Mouse (Mus musculus) gastrocnemius, adult 8-10 months (tissue): ENCODE results near the gene Fam181b. TPM values are rescaled to one million over a fixed set of nuclear protein-coding genes. Genes with fewer than 3 reads are reported as not detected.

Experiments used
- total RNA-seq, 4 experiments: library from RNA; stranded (reverse); gene quantifications; 2 replicates each; pipeline ENCODE4 v1.2.4; 2022

The Fam181b gene
- total RNA-seq, 4 experiments from 2014 or later, result 0.92 to 1.1 (median 0.99) TPM

Other genes starting within 250 kb of the Fam181b start
- gene Ddias, start 205.6 kb upstream of the Fam181b start, total RNA-seq, result under 1 TPM in 1 of 4 experiments, not detected in 3; 0.13 TPM
- gene Prcp, start 205.4 kb upstream of the Fam181b start, total RNA-seq, result 1 to 10 TPM; 2.2 to 2.9 (median 2.6) TPM